Mouse (Mus musculus): ENCODE measurements around the gene Map3k9. TPM values are rescaled to one million over a fixed set of nuclear protein-coding genes. Genes with fewer than 3 reads are reported as not detected.

Gene Map3k9
- polyA plus RNA-seq, 2 experiments, result 0.02 to 0.04 TPM

- H3K4me2 ChIP-seq (ENCODE audit: low read depth), result no peak overlapping the region
- ATAC-seq (ENCODE audit: insufficient read depth) (no peak), DNase-seq (ENCODE audit: low read depth in 3 of 3, low spot score in 3 of 3) (no peak)
- 35% methylated on average over 6 of the region's 6 CpGs for WGBS (ENCODE audit: insufficient replicate concordance)
- no peaks in the 10 kb centered on the region for H3K27me3 ChIP-seq (ENCODE audit: control insufficient read depth, insufficient read depth, low read length)
- H3K4me1 ChIP-seq (replicated peaks; ENCODE audit: control insufficient read depth in 2 of 2, insufficient read depth in 2 of 2, low read length in 1 of 2), result peaks cover 0 to 3% of the 10 kb centered on the region in 2 experiments; a peak in 1 of 4 replicates
- no peaks in the 10 kb centered on the region for H3K36me3 ChIP-seq (replicated peaks; ENCODE audit: control insufficient read depth, insufficient read depth, low read depth)
- TF ChIP-seq CTCF (IDR thresholded peaks at IDR 0.05; ENCODE audit: low read depth), result no peak
- TF ChIP-seq EP300 (IDR thresholded peaks at IDR 0.05; ENCODE audit: low read depth), result no peak
- no peak overlapping the region for H3K4me3 ChIP-seq (ENCODE audit: insufficient read depth in 1 of 2, low read depth in 2 of 2, low read length in 2 of 2)
- no peak overlapping the region for H3K27ac ChIP-seq
- no peak overlapping the region for H3K9ac ChIP-seq (replicated peaks)
- H3K9me3 ChIP-seq (ENCODE audit: control insufficient read depth, low read length), result no peaks in the 10 kb centered on the region
Measured at GRCm38 (mm10) chr12:81817126-81817505, 36.1 kb upstream of the Map3k9 start.

- DNase-seq (ENCODE audit: low read depth in 3 of 3, low spot score in 3 of 3) (no peak), ATAC-seq (ENCODE audit: insufficient read depth) (no peak)
- no peaks in the 10 kb centered on the region for H3K27me3 ChIP-seq (ENCODE audit: control insufficient read depth, insufficient read depth, low read length)
- no peak overlapping the region for H3K27ac ChIP-seq
- no peak overlapping the region for H3K4me3 ChIP-seq (ENCODE audit: insufficient read depth in 1 of 2, low read depth in 2 of 2, low read length in 2 of 2)
- peaks cover 0 to 3% of the 10 kb centered on the region in 2 experiments; a peak in 1 of 4 replicates for H3K4me1 ChIP-seq (replicated peaks; ENCODE audit: control insufficient read depth in 2 of 2, insufficient read depth in 2 of 2, low read length in 1 of 2)
- 27% methylated on average over 10 of the region's 10 CpGs for WGBS (ENCODE audit: insufficient replicate concordance)
- no peaks in the 10 kb centered on the region for H3K9me3 ChIP-seq (ENCODE audit: control insufficient read depth, low read length)
- no peak overlapping the region for H3K9ac ChIP-seq (replicated peaks)
- H3K36me3 ChIP-seq (replicated peaks; ENCODE audit: control insufficient read depth, insufficient read depth, low read depth), result no peaks in the 10 kb centered on the region
- H3K4me2 ChIP-seq (ENCODE audit: low read depth), result no peak overlapping the region
- no peak for TF ChIP-seq EP300 (IDR thresholded peaks at IDR 0.05; ENCODE audit: low read depth)
- TF ChIP-seq CTCF (IDR thresholded peaks at IDR 0.05; ENCODE audit: low read depth), result no peak
Measured at GRCm38 (mm10) chr12:81816330-81817125, 35.6 kb upstream of the Map3k9 start.

- ATAC-seq (ENCODE audit: insufficient read depth) (no peak), DNase-seq (ENCODE audit: low read depth in 3 of 3, low spot score in 3 of 3) (no peak)
- H3K4me1 ChIP-seq (replicated peaks; ENCODE audit: control insufficient read depth in 2 of 2, insufficient read depth in 2 of 2, low read length in 1 of 2), result peaks cover 0 to 3% of the 10 kb centered on the region in 2 experiments; a peak in 1 of 4 replicates
- H3K9me3 ChIP-seq (ENCODE audit: control insufficient read depth, low read length), result no peaks in the 10 kb centered on the region
- H3K9ac ChIP-seq (replicated peaks), result no peak overlapping the region
- no peak overlapping the region for H3K4me3 ChIP-seq (ENCODE audit: insufficient read depth in 1 of 2, low read depth in 2 of 2, low read length in 2 of 2)
- TF ChIP-seq EP300 (IDR thresholded peaks at IDR 0.05; ENCODE audit: low read depth) (no peak), CTCF (IDR thresholded peaks at IDR 0.05; ENCODE audit: low read depth) (no peak)
- no peaks in the 10 kb centered on the region for H3K36me3 ChIP-seq (replicated peaks; ENCODE audit: control insufficient read depth, insufficient read depth, low read depth)
- H3K27me3 ChIP-seq (ENCODE audit: control insufficient read depth, insufficient read depth, low read length), result no peaks in the 10 kb centered on the region
- H3K27ac ChIP-seq, result no peak overlapping the region
- WGBS (ENCODE audit: insufficient replicate concordance), result 62% methylated on average over 5 of the region's 5 CpGs
- no peak overlapping the region for H3K4me2 ChIP-seq (ENCODE audit: low read depth)
Measured at GRCm38 (mm10) chr12:81814742-81815141, 33.8 kb upstream of the Map3k9 start.

- Histone ChIP-seq H3K4me3 (ENCODE audit: insufficient read depth in 1 of 2, low read depth in 2 of 2, low read length in 2 of 2) (no peak overlapping the region), H3K9me3 (ENCODE audit: control insufficient read depth, low read length) (no peaks in the 10 kb centered on the region), H3K36me3 (replicated peaks; ENCODE audit: control insufficient read depth, insufficient read depth, low read depth) (no peaks in the 10 kb centered on the region), H3K4me2 (ENCODE audit: low read depth) (no peak overlapping the region), H3K27me3 (ENCODE audit: control insufficient read depth, insufficient read depth, low read length) (no peaks in the 10 kb centered on the region), H3K9ac (replicated peaks) (no peak overlapping the region), H3K27ac (no peak overlapping the region), H3K4me1 (replicated peaks; ENCODE audit: control insufficient read depth in 2 of 2, insufficient read depth in 2 of 2, low read length in 1 of 2) (peaks cover 4 to 9% of the 10 kb centered on the region in 2 experiments; a peak in 3 of 4 replicates)
- ATAC-seq (ENCODE audit: insufficient read depth), result no peak
- no peak for TF ChIP-seq EP300 (IDR thresholded peaks at IDR 0.05; ENCODE audit: low read depth)
- no peak for TF ChIP-seq CTCF (IDR thresholded peaks at IDR 0.05; ENCODE audit: low read depth)
- DNase-seq (ENCODE audit: low read depth in 3 of 3, low spot score in 3 of 3), result no peak
- 54% methylated on average over 8 of the region's 8 CpGs for WGBS (ENCODE audit: insufficient replicate concordance)
Measured at GRCm38 (mm10) chr12:81810417-81810816, 29.4 kb upstream of the Map3k9 start.

- Histone ChIP-seq H3K9ac (replicated peaks) (no peak overlapping the region), H3K27ac (no peak overlapping the region), H3K36me3 (replicated peaks; ENCODE audit: control insufficient read depth, insufficient read depth, low read depth) (no peaks in the 10 kb centered on the region), H3K27me3 (ENCODE audit: control insufficient read depth, insufficient read depth, low read length) (no peaks in the 10 kb centered on the region), H3K9me3 (ENCODE audit: control insufficient read depth, low read length) (no peaks in the 10 kb centered on the region), H3K4me1 (replicated peaks; ENCODE audit: control insufficient read depth in 2 of 2, insufficient read depth in 2 of 2, low read length in 1 of 2) (peaks cover 4 to 9% of the 10 kb centered on the region in 2 experiments; a peak in 3 of 4 replicates), H3K4me3 (ENCODE audit: insufficient read depth in 1 of 2, low read depth in 2 of 2, low read length in 2 of 2) (no peak overlapping the region), H3K4me2 (ENCODE audit: low read depth) (no peak overlapping the region)
- no peak for TF ChIP-seq EP300 (IDR thresholded peaks at IDR 0.05; ENCODE audit: low read depth)
- no peak for TF ChIP-seq CTCF (IDR thresholded peaks at IDR 0.05; ENCODE audit: low read depth)
- DNase-seq (ENCODE audit: low read depth in 3 of 3, low spot score in 3 of 3) (no peak), ATAC-seq (ENCODE audit: insufficient read depth) (no peak)
- 55% methylated on average over 2 of the region's 2 CpGs for WGBS (ENCODE audit: insufficient replicate concordance)
Measured at GRCm38 (mm10) chr12:81808596-81808995, 27.6 kb upstream of the Map3k9 start.
